Mouse (Mus musculus): ENCODE data around the gene Atg4d. TPM values are rescaled to one million over a fixed set of nuclear protein-coding genes. Genes with fewer than 3 reads are reported as not detected.
"Not testable (repeated sequence)": the region's sequence is repeated elsewhere in the genome, so short reads cannot be mapped to it uniquely, and the experiment has no call there.

Gene Atg4d
- polyA plus RNA-seq, 2 experiments from 2014 or later: 25.3 to 29.8 TPM

DNA sequence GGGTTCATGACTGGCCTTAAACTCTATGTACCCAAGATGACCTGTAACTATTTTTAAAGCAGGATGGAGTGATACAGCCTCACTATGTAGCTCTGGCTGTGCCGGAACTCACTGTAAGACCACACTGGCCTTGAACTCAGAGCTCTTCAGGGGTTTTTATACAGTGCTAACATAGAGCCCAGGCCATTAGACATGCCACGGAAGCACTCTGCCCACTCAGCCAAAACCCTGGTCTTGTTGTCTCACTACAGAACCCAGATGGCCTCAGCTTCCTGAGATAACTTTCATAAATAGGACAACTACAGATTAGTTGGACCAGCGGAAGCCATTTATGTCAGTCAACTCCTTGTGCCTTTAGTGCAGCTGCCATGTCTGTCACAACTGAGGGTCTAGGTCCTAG is 9.2 kb downstream of the Atg4d start:
- no peak for ATAC-seq

DNA sequence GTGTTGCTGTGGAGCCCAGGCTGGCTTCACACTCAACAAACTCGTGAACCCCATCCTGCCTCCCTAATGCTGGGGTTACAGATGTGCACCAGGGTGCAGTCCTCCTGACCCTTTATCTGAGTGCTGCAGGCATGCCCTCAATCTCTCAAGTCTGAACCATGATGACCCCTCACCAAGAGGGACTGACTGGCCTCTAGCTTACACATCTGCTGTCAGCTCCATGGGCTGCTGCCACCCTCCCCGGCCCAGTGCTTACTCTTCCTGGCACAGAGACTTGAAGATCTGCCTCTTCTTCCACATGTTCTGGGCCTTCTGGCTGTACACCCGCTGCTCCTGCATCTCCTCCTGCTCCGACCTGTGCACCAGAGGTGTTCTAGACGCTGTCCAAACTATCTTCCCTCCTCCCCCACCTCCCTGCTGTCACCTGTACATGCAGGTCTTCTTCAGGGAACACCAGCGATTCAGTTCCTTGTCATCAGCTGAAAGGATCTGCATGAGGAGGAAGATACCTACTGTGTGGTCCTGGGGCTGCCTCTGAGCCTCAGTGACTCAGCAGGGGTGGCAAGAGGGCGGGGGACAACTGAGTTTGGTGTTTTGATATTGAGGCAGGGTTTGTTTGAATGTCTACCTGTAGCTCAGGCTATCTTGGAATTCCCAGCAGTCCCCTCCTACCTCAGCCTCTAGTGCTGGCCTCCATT is 10.1 kb downstream of the Atg4d start:
- ATAC-seq: no peak

DNA sequence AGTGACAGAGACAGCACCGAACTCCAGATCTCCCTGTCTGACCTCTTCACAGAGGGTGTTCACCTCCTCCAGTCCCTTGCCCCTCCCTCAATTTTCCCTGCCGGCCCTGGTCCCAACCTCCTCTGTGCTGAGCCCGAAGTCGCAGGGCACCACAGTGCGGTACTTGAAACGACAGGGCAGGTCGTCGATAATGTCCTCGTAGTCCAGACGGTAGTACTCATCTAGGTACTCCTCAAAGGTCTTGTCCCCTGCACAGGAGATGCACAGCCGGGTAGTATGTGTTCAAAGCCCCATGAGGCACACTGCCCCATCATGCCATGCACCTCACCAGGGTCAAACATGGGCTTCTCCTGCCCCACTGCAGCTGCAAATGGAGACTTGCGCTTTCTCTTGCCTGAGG is 10.6 kb downstream of the Atg4d start:
- ATAC-seq: no peak

DNA sequence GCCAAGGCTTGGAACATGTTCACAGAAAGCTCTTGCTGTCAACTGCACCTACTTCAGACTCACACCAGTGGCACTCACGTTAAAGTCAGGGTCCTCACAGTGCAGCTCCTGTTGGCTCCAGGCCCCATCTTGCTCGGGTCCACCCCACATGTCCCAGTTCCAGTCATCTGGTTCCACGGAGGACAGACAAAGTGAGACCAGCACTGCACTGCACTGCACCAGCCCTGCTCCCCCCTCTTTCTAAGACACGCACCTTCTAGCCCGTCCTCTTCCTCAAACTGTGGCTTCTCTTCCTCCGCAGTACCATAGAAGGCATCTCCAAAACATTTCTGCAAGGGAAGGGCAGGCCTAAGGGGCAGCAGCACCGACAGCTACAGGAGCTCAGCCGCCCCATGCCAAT is 11.2 kb downstream of the Atg4d start:
- no peak for ATAC-seq

DNA sequence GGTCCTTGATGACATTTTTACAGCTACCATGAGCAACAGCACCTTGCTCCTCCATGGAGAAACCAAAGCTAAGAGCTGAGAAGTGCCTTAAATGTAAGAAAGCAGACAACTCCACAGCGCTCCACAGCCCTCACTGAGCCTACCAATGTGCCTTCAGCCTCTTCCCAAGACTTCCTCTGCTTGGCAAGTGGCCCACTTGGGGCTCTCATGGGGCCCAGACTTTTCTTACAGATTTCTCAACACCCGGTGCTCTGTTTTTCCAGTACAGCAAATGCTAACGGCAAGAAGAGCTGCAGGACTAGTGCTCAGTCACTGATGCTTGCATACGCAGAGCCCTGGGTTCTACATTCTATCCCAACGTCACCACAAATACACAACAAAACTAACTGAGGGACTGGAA is 12.7 kb downstream of the Atg4d start:
- ATAC-seq: no peak

- ATAC-seq: no peak
Observed at GRCm38 (mm10) chr9:21283591-21283990, 18.5 kb downstream of the Atg4d start.

GRCm38 (mm10) chr9:21283994-21284393 is 18.9 kb downstream of the Atg4d start:
- no peak for ATAC-seq

DNA sequence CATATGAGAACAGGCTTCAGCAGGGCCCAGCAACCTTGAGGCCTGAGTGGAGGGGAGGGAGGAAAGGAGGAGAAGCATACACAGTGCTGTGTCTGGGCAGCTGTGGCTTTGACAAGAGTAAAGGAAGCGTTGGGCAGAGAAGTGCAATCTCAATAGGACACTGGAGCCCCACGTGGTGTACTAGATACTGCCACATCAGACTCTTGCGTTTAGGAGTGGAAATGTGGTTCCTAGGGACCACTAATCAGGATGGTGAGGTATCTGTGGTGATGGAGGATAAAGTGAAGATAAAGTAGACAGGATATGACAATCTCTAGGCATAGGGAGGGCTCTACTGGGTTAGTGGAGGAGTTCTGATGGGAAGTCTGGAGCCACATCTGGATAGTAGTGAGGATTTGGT is 21.7 kb downstream of the Atg4d start:
- no peak for ATAC-seq

- ATAC-seq: peak; percentile 57
Observed at GRCm38 (mm10) chr9:21287571-21288402, 22.7 kb downstream of the Atg4d start, which contains the start of gene Kri1. Gene Kri1 (minus strand): TSS chr9:21287969.

GRCm38 (mm10) chr9:21288404-21289336 is 23.6 kb downstream of the Atg4d start:
- ATAC-seq: no peak

GRCm38 (mm10) chr9:21289337-21289671 is 24.2 kb downstream of the Atg4d start:
- no peak for ATAC-seq

DNA sequence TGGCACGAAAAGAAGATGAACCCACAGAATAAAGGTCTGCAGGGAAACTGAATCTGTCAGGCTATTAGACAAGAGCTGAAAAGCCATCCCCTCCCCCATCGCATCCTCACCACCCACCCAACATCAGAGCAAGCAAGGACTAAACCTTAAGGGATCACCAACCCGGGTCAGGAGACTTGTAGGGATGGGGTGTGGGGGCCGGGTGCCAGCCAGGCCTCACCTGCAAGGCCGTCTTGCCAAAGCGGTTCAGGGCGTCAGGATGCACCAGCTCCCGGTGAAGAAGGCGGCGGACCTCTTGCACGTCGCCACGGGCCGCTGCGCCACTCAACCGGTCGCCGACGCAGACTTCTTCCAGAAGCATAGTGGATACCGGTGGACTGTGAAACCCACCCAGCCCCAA is 25.5 kb downstream of the Atg4d start:
- no peak for ATAC-seq

DNA sequence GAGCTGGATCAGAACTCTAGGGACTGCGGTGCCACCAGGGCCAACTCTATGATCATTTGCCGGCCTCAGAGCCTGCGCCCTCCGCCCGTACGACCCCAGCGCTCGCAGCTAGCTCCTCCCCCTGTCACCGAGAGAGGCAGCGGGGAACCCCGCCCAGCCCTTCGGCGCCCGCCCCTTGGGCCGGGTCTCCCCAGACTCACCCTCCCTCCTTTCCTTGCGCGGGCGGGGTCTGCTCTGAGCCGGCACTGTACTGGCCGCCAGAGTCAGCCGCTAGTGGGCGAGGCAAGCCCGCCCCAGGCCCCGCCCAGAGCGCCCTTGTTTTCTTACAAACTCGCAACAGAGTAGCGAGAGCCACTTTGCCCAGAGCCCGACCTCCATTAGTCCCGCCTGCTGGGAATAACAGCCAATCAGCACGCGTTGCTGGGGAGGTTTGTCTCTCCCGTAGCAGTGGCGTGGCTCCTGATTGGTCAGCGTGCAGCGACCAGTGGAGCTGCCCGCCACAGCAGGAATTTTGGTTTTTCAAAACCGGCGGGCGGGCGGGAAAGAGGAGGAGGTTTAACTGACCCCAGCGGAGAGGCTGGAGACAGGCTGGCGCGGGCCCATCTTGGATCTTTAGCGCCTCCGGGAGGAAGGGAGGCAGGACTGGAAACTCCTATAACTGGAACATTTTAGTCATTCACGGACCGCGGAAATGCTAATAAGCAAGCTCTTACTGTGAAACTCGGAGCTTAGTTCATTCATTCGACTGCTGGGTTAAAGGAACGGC is 26.1 kb downstream of the Atg4d start, which contains the start of gene Cdkn2d:
Gene Cdkn2d (minus strand): TSS at position 386 of the 766 bp plus-strand sequence.
- ATAC-seq: peak; percentile 74

DNA sequence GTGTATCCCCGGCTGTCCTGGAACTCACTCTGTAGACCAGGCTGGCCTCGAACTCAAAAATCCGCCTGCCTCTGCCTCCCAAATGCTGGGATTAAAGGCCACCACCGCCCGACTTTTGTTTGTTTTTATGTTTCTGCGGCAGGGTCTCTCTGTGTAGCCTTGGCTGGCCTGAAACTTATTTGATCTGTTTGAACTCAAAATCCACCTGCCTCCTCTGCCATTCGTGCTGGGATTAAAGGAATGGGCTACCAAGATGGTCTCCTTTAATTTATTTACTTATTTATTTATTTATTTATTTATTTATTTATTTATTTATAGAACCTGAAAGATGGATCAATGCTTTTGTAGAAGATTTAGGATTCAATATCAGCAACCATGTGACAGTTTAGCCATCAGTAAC is 26.8 kb downstream of the Atg4d start:
- ATAC-seq: not testable (repeated sequence)

GRCm38 (mm10) chr9:21292271-21292670 is 27.2 kb downstream of the Atg4d start:
- ATAC-seq: no peak

GRCm38 (mm10) chr9:21299014-21299413 is 33.9 kb downstream of the Atg4d start:
- ATAC-seq: no peak

GRCm38 (mm10) chr9:21305065-21305464 is 40.0 kb downstream of the Atg4d start:
- ATAC-seq: no peak

GRCm38 (mm10) chr9:21309150-21309741 is 44.2 kb downstream of the Atg4d start:
- peak; percentile 95 for ATAC-seq

GRCm38 (mm10) chr9:21311695-21312094 is 46.6 kb downstream of the Atg4d start:
- no peak for ATAC-seq

GRCm38 (mm10) chr9:21312134-21312533 is 47.0 kb downstream of the Atg4d start, which contains the start of gene Ap1m2:
Gene Ap1m2 (minus strand): TSS chr9:21312337.
- no peak for ATAC-seq

GRCm38 (mm10) chr9:21313394-21313793 is 48.3 kb downstream of the Atg4d start:
- peak; percentile 24 for ATAC-seq
